ENCODE assay signal across 9 mouse cellular contexts in the genomic region with DNA sequence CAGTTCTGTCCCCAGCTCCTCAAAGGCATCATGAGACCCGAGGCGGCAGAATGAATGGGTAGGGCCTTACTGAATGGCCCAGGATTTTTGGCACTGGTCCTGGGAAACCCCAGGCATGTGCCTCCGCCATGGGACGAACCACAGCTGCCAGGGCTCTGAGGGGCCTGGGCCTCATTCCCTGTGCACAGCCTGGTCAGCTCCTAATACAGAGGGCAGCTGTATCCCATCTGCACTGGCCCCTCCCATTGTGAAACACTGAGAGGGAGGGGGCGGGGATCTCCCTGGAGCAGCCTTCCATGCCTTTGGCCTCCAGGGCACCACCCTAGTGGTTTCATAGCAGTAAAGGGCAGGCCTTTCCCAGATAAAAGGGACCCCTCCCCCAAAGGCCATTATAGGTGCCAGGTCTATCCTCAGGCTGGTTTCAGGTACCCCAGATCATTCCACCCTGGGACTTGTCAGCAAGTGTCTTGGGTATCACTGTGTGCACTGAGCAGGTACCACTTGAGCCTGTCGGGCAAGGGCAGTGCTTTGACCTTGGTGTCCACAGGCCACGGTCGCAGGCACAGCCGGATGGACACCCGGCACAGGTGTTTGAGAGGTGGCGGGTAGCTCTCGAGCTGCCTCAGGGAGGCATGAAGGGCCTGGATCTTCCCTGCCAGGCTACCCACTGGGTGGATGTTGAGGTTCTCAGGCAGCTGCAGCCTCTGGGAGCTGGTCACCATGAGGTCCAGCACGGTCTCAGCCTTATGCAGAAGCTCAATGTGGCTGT. TPM values are rescaled to one million over a fixed set of nuclear protein-coding genes. Genes with fewer than 3 reads are reported as not detected.
DNase-seq lines count a peak whose midpoint lies in the region; ATAC-seq and TF ChIP-seq lines count a peak whose summit lies in the region.
"Had no signal": no experiment of that assay in that cellular context is flagged by ENCODE, and none has a peak within 500 bp of the region (broad histone marks: within the 10 kb centered on the region; RNA-seq: fewer than 3 reads in every experiment).

No protein-coding gene starts in this region.

- 69% methylated on average over 13 of the region's 13 CpGs for WGBS in stomach, embryonic 14.5 days

- peak; percentile 79; the same call in 1 of the 2 replicates for ATAC-seq in stomach, embryonic 14.5 days (ENCODE audit: insufficient number of reproducible peaks, insufficient read depth, low FRiP score, low read depth)

- H3K4me3 ChIP-seq in testis, adult 2 months (ENCODE audit: control insufficient read depth, low read depth, low read length): no peak overlapping the region
- H3K4me3 ChIP-seq in stomach, embryonic 14.5 days (ENCODE audit: low read depth, low read length): no peak overlapping the region

- intact Hi-C loops in heart, postnatal 10 days (cut with DNase I): no loop called here

- DNase-seq in cerebellum, adult 9-10 months: peak; percentile 27
- DNase-seq in cerebellum, adult 11 months: no peak
- no peak for DNase-seq in testis, postnatal 14 days (ENCODE audit: low spot score)
- DNase-seq in heart, postnatal 10 days: peak; percentile 65 to 72
- peak; percentile 53 to 55 for DNase-seq in layer of hippocampus, postnatal 10 days (ENCODE audit: low spot score in 2 of 2)
- DNase-seq in B cell, adult 2 months: no peak

- no peak overlapping the region; the same call in 1 of the 2 replicates for H3K9ac ChIP-seq in stomach, embryonic 14.5 days (replicated peaks; ENCODE audit: low read depth, low read length)

- H3K4me1 ChIP-seq in testis, adult 2 months (ENCODE audit: control insufficient read depth, insufficient read depth, low read length): peaks cover 13% of the 10 kb centered on the region
- H3K4me1 ChIP-seq in stomach, embryonic 14.5 days (ENCODE audit: control insufficient read depth, insufficient read depth, low read length): peaks cover 16% of the 10 kb centered on the region

- H3K36me3 ChIP-seq in testis, adult 2 months (ENCODE audit: control insufficient read depth, insufficient read depth, low read length): no peaks in the 10 kb centered on the region
- peaks cover 60% of the 10 kb centered on the region for H3K36me3 ChIP-seq in stomach, embryonic 14.5 days (ENCODE audit: control insufficient read depth, insufficient read depth, low read length)

- no peaks in the 10 kb centered on the region for H3K9me3 ChIP-seq in stomach, embryonic 14.5 days (ENCODE audit: control insufficient read depth, low read depth, low read length)

- 0 out of 2 replicates have a peak overlapping the region, but pooled peaks have one; percentile 3 for H3K4me2 ChIP-seq in stomach, embryonic 14.5 days (replicated peaks; ENCODE audit: low read depth, low read length)

- 0 out of 2 replicates have a peak, but pooled peaks have one; percentile 2 for TF ChIP-seq CTCF in testis, adult 2 months (IDR thresholded peaks at IDR 0.05; ENCODE audit: control insufficient read depth, insufficient read depth, insufficient replicate concordance, low read depth, low read length)

- no peak overlapping the region for H3K27ac ChIP-seq in testis, adult 2 months (ENCODE audit: control insufficient read depth, insufficient read depth, low read depth, low read length)
- peak overlapping the region; percentile 66; the same call in 1 of the 2 replicates for H3K27ac ChIP-seq in stomach, embryonic 14.5 days (ENCODE audit: low read length)
- H3K27ac ChIP-seq: macrophage had no signal

- TF ChIP-seq POLR2A in testis, adult 2 months (IDR thresholded peaks at IDR 0.05; ENCODE audit: control insufficient read depth, low read depth, low read length): no peak

- H3K27me3 ChIP-seq in testis, adult 2 months (ENCODE audit: control insufficient read depth, insufficient read depth, low read length): no peaks in the 10 kb centered on the region
- no peaks in the 10 kb centered on the region for H3K27me3 ChIP-seq in stomach, embryonic 14.5 days (ENCODE audit: control insufficient read depth, insufficient read depth, low read length)

RNA-seq across cellular contexts. Expression of gene Asb6, which starts 6.6 kb away (rescaled TPM):
- polyA plus RNA-seq in testis, adult 2 months (2012; rRNA removed): 9.3 and 10.5 TPM in 2 replicates
- total RNA-seq in heart, postnatal 10 days (2021): 10 to 100 TPM; 12.0 to 13.5 TPM
- 10 to 100 TPM; 34.9 to 36.1 TPM for total RNA-seq in layer of hippocampus, postnatal 10 days (2021)
- 27.1 and 29.1 TPM in 2 replicates for polyA plus RNA-seq in stomach, embryonic 14.5 days (2014; fragmentation: Nextera tagmentation; extraction: Ambion mirVana)

RNA-seq across cellular contexts. Expression of gene Prrx2, which starts 11.2 kb away (rescaled TPM):
- polyA plus RNA-seq in testis, adult 2 months (2012; rRNA removed): 1.0 and 1.5 TPM in 2 replicates
- total RNA-seq in heart, postnatal 10 days (2021): 1 to 10 TPM; 3.1 to 4.9 TPM
- total RNA-seq in layer of hippocampus, postnatal 10 days (2021): 1 to 10 TPM; 2.5 to 3.9 TPM
- polyA plus RNA-seq in stomach, embryonic 14.5 days (2014; fragmentation: Nextera tagmentation; extraction: Ambion mirVana): 6.0 and 8.9 TPM in 2 replicates
- polyA plus RNA-seq: macrophage had no signal

RNA-seq across cellular contexts. Expression of gene Ntmt1, which starts 15.9 kb away (rescaled TPM):
- polyA plus RNA-seq in testis, adult 2 months (2012; rRNA removed): 49.5 and 53.9 TPM in 2 replicates
- 10 to 100 TPM; 41.3 to 41.9 TPM for total RNA-seq in heart, postnatal 10 days (2021)
- total RNA-seq in layer of hippocampus, postnatal 10 days (2021): 10 to 100 TPM; 44.9 to 57.7 TPM
- polyA plus RNA-seq in stomach, embryonic 14.5 days (2014; fragmentation: Nextera tagmentation; extraction: Ambion mirVana): 99.1 and 101 TPM in 2 replicates

RNA-seq across cellular contexts. Expression of gene 1700001O22Rik, which starts 20.1 kb away (rescaled TPM):
- 905 and 964 TPM in 2 replicates for polyA plus RNA-seq in testis, adult 2 months (2012; rRNA removed)
- 1 to 10 TPM in 1 of 2 experiments, under 1 TPM in 1; 0.93 to 1.7 TPM for total RNA-seq in heart, postnatal 10 days (2021)
- total RNA-seq in layer of hippocampus, postnatal 10 days (2021): 1 to 10 TPM; 2.0 to 3.2 TPM
- polyA plus RNA-seq in stomach, embryonic 14.5 days (2014; fragmentation: Nextera tagmentation; extraction: Ambion mirVana): 2.5 and 3.3 TPM in 2 replicates
- polyA plus RNA-seq: macrophage had no signal

Comparison
In these comparisons a context has a peak if more than half of its experiments do, and no peak if none do; other contexts are left out.
1. DNase-seq: peak in cerebellum, adult 9-10 months (single experiment), heart, postnatal 10 days (2 of 2) and layer of hippocampus, postnatal 10 days (2 of 2); none in cerebellum, adult 11 months (single experiment), testis, postnatal 14 days (single experiment) and B cell, adult 2 months (0 of 2).